Mouse (Mus musculus) midbrain, embryonic 11.5 days (tissue): Measurements from ENCODE around the gene Chkb. TPM values are rescaled to one million over a fixed set of nuclear protein-coding genes. Genes with fewer than 3 reads are reported as not detected.
A peak's percentile ranks its signal among the peaks of the same experiment; 100 is the strongest.

Experiments used
- ATAC-seq: fragments of 200-750 bp; cut with Nextera tagmentation; 2 replicates; pipeline ENCODE4 v1.8.0; 2017; ENCODE audit warnings: moderate TSS enrichment, moderate library complexity; ENCODE audit not compliant: low FRiP score
- DNase-seq: peaks from one replicate; pipeline ENCODE4 v3.0.0; 2015; ENCODE audit warnings: low spot score; ENCODE audit errors: missing footprints
- H3K27ac ChIP-seq: fragments of 300-500 bp; sonication (generic); 2 replicates; pipeline ENCODE4 v1.5.1; 2014; ENCODE audit warnings: low read depth, low read length
- H3K27me3 ChIP-seq: fragments of 300-500 bp; sonication (generic); 2 replicates; pipeline ENCODE4 v1.6.1; 2014; ENCODE audit warnings: mild to moderate bottlenecking, low read length, moderate library complexity, mixed read lengths; ENCODE audit not compliant: control insufficient read depth, insufficient read depth
- H3K36me3 ChIP-seq: fragments of 300-500 bp; sonication (generic); 2 replicates; pipeline ENCODE4 v1.6.1; 2014; ENCODE audit warnings: mild to moderate bottlenecking, low read length, moderate library complexity, mixed read lengths; ENCODE audit not compliant: control insufficient read depth, insufficient read depth
- H3K4me1 ChIP-seq: fragments of 300-500 bp; sonication (generic); 2 replicates; pipeline ENCODE4 v1.6.1; 2014; ENCODE audit warnings: low read length; ENCODE audit not compliant: control insufficient read depth, insufficient read depth
- H3K4me2 ChIP-seq: fragments of 300-500 bp; sonication (generic); 2 replicates; pipeline ENCODE4 v1.6.1; 2014; ENCODE audit warnings: mild to moderate bottlenecking, moderate library complexity
- H3K4me3 ChIP-seq: fragments of 300-500 bp; sonication (generic); 2 replicates; pipeline ENCODE4 v1.5.1; 2014; ENCODE audit warnings: low read depth, low read length
- H3K9ac ChIP-seq: fragments of 300-500 bp; sonication (generic); 2 replicates; pipeline ENCODE4 v1.6.1; 2014; ENCODE audit warnings: low read length
- H3K9me3 ChIP-seq: fragments of 300-500 bp; sonication (generic); 2 replicates; pipeline ENCODE4 v1.6.1; 2016; ENCODE audit warnings: low read length; ENCODE audit not compliant: control insufficient read depth
- WGBS: fragments of 180-500 bp; shearing (Covaris S2); extraction: QIAGEN DNeasy Blood & Tissue Kit; methylation state at CpG from one replicate; pipeline ENCODE4 v1.1.7; 2014; 5-methylcytosine and 5-hydroxymethylcytosine counted together
- polyA plus RNA-seq: library from polyadenylated mRNA; unstranded; fragments of >200 nt; fragmentation: Nextera tagmentation; extraction: Ambion mirVana; gene quantifications from 2 replicates; pipeline ENCODE4 v1.2.1, GENCODE M21; 2014

The Chkb gene
- polyA plus RNA-seq, 1 experiment from 2014 or later = 49.6 TPM

DNA sequence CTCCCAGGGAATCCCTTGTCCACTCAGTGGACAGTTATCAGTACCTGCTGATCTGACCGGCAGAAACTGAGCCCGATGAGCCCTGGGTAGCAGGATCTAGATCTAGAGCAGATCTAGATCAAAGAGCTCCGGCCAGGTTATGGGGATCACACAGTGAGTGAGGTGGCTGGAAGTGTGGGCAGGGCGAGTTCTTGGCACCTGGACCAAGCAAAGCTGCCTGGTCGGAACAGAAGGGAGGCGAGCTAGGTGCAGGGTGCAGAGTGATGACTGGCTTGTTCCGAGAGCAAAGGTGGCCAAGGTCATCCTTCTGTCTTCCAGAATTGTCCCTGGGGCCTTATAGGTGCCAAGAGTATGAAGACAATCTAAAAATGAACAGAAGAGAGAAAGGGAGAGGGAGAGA lies 30.1 kb upstream of the Chkb start:
- WGBS = 93% methylated on average over 7 of the region's 7 CpGs
- Histone ChIP-seq H3K4me3 (no peak overlapping the region), H3K9me3 (no peaks in the 10 kb centered on the region), H3K36me3 (peaks cover 22% of the 10 kb centered on the region; the same call in 1 of the 2 replicates), H3K27ac (no peak overlapping the region), H3K27me3 (no peaks in the 10 kb centered on the region), H3K4me1 (peaks cover 6% of the 10 kb centered on the region), H3K9ac (no peak overlapping the region), H3K4me2 (no peak overlapping the region)
- DNase-seq (no peak), ATAC-seq (no peak)

DNA sequence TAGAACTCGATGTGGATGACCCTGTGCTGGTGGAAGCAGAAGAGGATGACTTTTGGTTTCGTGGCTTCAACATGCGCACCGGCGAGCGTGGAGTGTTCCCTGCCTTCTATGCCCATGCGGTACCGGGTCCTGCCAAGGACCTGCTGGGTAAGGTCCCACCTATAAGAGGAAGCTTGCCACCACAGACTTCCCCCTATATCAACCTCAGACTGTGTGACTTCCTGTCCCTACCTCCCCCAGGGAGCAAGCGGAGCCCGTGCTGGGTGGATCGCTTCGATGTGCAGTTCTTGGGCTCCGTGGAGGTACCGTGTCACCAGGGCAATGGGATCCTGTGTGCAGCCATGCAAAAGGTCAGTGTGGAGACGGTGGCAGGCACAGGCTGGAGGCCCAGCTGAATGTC lies 29.2 kb upstream of the Chkb start:
- Histone ChIP-seq H3K4me3 (no peak overlapping the region), H3K4me2 (no peak overlapping the region), H3K36me3 (peaks cover 22% of the 10 kb centered on the region; the same call in 1 of the 2 replicates), H3K9ac (no peak overlapping the region), H3K27me3 (no peaks in the 10 kb centered on the region), H3K27ac (no peak overlapping the region), H3K4me1 (peaks cover 9% of the 10 kb centered on the region), H3K9me3 (no peaks in the 10 kb centered on the region)
- WGBS = 96% methylated on average over 15 of the region's 15 CpGs
- no peak for DNase-seq
- ATAC-seq = no peak

- 80% methylated on average over 6 of the region's 6 CpGs for WGBS
- peak overlapping the region; percentile 78 for H3K4me2 ChIP-seq
- DNase-seq = no peak
- H3K9ac ChIP-seq = no peak overlapping the region
- no peak overlapping the region for H3K4me3 ChIP-seq
- H3K27ac ChIP-seq = no peak overlapping the region
- no peaks in the 10 kb centered on the region for H3K9me3 ChIP-seq
- no peak for ATAC-seq
- H3K4me1 ChIP-seq = peaks cover 11% of the 10 kb centered on the region
- H3K27me3 ChIP-seq = 0 out of 2 replicates have a peak, but pooled peaks cover 5% of the 10 kb centered on the region
- H3K36me3 ChIP-seq = peaks cover 20% of the 10 kb centered on the region; the same call in 1 of the 2 replicates
Measured at GRCm38 (mm10) chr15:89455642-89456041, 25.9 kb upstream of the Chkb start.

GRCm38 (mm10) chr15:89454857-89455256 lies 25.1 kb upstream of the Chkb start:
- Histone ChIP-seq H3K4me3 (peak overlapping the region; percentile 84), H3K4me2 (peak overlapping the region; percentile 78), H3K27ac (no peak overlapping the region), H3K27me3 (0 out of 2 replicates have a peak, but pooled peaks cover 5% of the 10 kb centered on the region), H3K4me1 (peaks cover 11% of the 10 kb centered on the region), H3K9ac (peak overlapping the region; percentile 84), H3K36me3 (peaks cover 16% of the 10 kb centered on the region; the same call in 1 of the 2 replicates), H3K9me3 (no peaks in the 10 kb centered on the region)
- ATAC-seq (peak; percentile 43), DNase-seq (no peak)
- WGBS = 6% methylated on average over 5 of the region's 6 CpGs

DNA sequence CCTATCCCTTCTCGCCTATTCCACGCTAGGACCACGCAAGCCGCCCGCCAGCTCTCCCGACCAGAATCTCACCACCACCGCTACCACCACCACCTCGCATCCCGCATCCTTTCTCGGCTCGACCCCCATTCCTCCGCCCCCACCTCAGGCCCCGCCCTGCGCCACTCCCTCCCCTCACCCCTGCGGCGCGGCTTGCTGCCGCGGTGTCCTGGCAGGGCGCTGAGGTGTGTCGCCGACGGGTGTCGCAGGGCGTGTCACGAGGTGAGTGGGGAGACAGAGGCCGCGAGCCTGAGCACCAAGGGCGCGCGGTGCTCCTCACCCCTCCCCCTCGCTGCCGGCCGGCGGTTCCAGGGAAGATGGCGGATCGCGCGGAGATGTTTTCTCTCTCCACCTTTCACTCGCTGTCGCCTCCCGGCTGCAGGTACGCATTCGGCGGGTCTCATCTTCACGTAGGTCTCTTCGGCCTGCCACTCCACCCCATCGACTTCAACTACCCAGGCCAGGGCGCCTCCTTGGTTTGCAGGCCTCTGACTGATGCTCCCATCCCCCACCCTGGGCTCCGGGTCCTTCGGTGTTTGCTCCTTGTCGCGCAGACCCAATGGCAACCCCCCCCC lies 24.3 kb upstream of the Chkb start, which contains the start of gene Mapk8ip2:
Gene Mapk8ip2 (plus strand): TSS at position 49 of the 614 bp plus-strand sequence.
- peak within 1 kb of the TSS; percentile 54 for H3K27ac ChIP-seq
- peaks cover 11% of the 10 kb centered on the region for H3K4me1 ChIP-seq
- 0 out of 2 replicates have a peak, but pooled peaks cover 5% of the 10 kb centered on the region for H3K27me3 ChIP-seq

DNA sequence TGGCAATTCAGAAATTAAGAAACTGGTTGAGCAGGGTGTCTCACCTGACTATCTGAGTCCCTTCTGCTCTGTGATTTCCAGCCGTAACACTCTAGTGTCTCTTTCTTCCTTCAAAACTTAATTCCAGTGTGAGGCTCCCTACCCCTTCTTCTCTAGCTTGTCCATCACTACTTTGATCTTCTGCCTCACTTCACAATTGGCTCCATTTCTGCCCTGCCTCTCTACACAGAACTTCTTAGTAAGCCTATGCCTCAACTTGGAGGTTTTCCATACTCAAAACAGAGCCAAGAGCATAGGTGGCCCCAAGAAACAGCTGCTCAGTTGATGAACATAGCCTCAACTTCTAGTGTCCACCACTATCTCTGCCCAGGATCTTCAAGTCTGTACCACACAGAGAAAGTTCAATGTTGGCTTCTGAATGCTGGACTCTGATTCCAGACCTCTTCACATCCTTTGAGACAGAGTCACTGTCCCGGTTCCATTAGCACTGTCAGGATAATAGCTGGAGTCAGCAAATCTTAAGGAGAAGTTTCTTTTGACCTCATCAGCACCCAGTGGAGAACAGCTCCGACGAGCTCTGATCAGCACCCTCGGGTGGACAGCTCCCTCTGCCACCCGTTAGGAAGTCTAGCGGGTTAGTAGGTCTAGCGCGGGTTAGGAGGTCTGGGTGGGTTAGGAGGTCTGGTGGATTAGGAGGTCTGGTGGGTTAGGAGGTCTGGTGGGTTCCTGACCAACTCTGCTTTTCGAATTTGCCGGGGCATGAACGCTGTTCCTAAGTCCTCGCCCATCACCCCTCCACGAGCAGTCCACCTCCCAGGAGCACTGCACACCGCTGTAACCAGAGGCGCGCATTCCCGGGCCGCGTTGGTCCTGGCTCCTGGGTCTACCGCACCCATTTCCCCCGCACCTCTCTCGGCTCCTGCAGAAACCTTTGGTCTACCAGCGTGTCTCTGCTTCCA lies 23.5 kb upstream of the Chkb start:
- WGBS = 4% methylated on average over 24 of the region's 24 CpGs
- DNase-seq = peak; percentile 82
- Histone ChIP-seq H3K4me1 (peaks cover 11% of the 10 kb centered on the region), H3K9ac (peak overlapping the region; percentile 84), H3K4me2 (peak overlapping the region; percentile 78), H3K36me3 (peaks cover 16% of the 10 kb centered on the region; the same call in 1 of the 2 replicates), H3K4me3 (peak overlapping the region; percentile 84), H3K27ac (no peak overlapping the region), H3K9me3 (no peaks in the 10 kb centered on the region), H3K27me3 (0 out of 2 replicates have a peak, but pooled peaks cover 5% of the 10 kb centered on the region)
- peak; percentile 59 for ATAC-seq

More for the DNA sequence above, 24.3 kb upstream of the Chkb start, which contains the start of gene Mapk8ip2:
- Histone ChIP-seq H3K36me3 (peaks cover 16% of the 10 kb centered on the region; the same call in 1 of the 2 replicates), H3K9me3 (no peaks in the 10 kb centered on the region), H3K4me3 (peak within 1 kb of the TSS; percentile 84), H3K9ac (peak within 1 kb of the TSS; percentile 84), H3K4me2 (peak within 1 kb of the TSS; percentile 78)
- ATAC-seq (peak; percentile 84), DNase-seq (peak; percentile 97)
- under 1% methylated on average over 53 of the region's 53 CpGs for WGBS

DNA sequence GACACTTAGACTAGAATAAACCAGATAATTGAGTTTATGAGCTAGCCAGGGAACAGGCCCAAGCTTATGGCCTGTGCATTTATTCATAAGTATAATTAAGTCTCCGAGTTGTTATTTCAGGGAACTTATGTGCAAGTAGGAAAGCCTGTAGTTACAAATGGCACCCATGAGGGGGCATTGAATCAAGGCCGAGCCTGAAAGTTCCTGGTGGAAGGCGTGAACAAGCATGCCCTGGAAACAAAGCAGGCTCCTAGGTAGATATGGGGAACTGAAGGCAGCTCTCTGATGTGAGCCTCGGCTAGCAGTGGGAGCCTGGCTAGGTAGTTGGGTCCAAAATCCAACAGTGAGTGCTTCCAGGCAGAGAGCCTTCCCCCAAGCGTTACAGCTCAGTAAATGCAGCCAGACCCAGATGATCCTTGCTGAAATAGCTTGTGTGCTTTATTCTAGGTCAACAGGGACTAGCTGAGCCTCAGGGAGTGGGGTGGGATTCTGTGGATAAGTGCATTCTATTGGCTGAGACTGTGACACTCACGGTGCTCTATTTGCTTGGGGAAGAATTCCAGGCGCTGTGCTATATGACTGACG lies 12.9 kb upstream of the Chkb start:
- H3K4me2 ChIP-seq = no peak overlapping the region
- no peak for ATAC-seq
- no peak overlapping the region for H3K27ac ChIP-seq
- no peaks in the 10 kb centered on the region for H3K4me1 ChIP-seq
- no peaks in the 10 kb centered on the region for H3K36me3 ChIP-seq
- DNase-seq = peak; percentile 83
- no peaks in the 10 kb centered on the region for H3K9me3 ChIP-seq
- H3K9ac ChIP-seq = no peak overlapping the region
- 43% methylated on average over 8 of the region's 8 CpGs for WGBS
- no peaks in the 10 kb centered on the region for H3K27me3 ChIP-seq
- no peak overlapping the region for H3K4me3 ChIP-seq

DNA sequence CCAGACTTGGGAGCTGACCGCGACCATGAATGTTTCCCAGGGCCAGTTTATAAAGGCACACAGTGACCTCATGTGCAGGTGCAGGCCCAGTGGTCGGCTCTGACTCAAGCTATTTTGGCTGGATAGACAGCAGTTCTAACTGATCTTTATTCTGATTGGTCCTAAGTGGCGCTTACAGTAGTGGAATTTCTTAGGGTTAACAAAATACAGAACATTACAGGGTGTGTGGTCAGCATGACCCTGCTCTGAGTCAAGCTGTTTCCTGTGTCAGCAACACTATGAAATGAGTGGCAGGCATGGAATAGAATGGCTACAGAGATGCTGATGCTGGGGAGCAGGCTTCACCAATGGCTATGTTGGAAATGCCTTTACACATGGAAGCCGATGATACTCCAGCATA lies 6.2 kb upstream of the Chkb start:
- Histone ChIP-seq H3K27ac (no peak overlapping the region), H3K36me3 (no peaks in the 10 kb centered on the region), H3K9me3 (no peaks in the 10 kb centered on the region), H3K27me3 (no peaks in the 10 kb centered on the region), H3K4me1 (no peaks in the 10 kb centered on the region), H3K4me2 (no peak overlapping the region), H3K9ac (no peak overlapping the region), H3K4me3 (no peak overlapping the region)
- ATAC-seq (no peak), DNase-seq (peak; percentile 65)
- 83% methylated on average over 5 of the region's 5 CpGs for WGBS
